Mouse (Mus musculus) heart, adult 2 months (tissue): ENCODE measurements around the gene Lmntd1.

ENCODE experiments used
- CTCF ChIP-seq: fragments of 200-600 bp; IDR thresholded peaks from 2 replicates; pipeline ENCODE4 v1.8.1; 2022; ENCODE audit warnings: antibody characterized with exemption, mild to moderate bottlenecking, moderate library complexity
- EP300 ChIP-seq: fragments of 200-500 bp; IDR thresholded peaks from 2 replicates; pipeline ENCODE4 v1.6.1; 2011; ENCODE audit warnings: low read depth, low read length, control low read depth; ENCODE audit not compliant: insufficient read depth
- POLR2A ChIP-seq: fragments of 200-500 bp; IDR thresholded peaks from 2 replicates; pipeline ENCODE4 v1.6.1; 2011; ENCODE audit warnings: mild to moderate bottlenecking, low read depth, low read length, control low read depth; ENCODE audit not compliant: insufficient read depth

DNA sequence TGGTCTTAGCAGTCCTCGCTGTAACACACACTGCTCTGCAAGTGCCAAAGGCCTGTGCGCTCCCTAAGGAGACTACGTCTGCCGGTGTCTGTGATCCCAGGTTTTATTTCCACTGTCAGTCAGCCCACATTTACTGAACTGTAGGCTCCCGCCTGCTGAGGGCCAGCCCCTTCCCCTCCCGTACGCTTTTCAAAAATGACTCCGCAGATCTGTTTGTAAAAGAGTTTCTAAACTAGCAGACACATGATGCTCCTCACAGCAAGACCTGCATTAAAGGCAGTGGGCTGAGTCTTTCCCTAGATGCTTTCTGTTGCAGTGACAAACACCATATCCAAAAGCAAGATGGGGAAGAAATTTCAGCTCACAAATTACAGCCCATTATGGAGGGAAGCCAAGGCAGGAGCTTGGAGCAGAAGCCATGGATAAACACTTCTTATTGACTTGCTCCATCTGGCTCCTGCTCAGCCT lies 21.6 kb downstream of the Lmntd1 start:
- TF ChIP-seq CTCF (no peak), POLR2A (no peak), EP300 (no peak)
